Mouse (Mus musculus) liver, adult 2 months (tissue): Measurements from ENCODE around the gene Tcfl5.

Experiments used
- CTCF ChIP-seq: fragments of 200-500 bp; IDR thresholded peaks from 2 replicates; pipeline ENCODE4 v1.5.1; 2011; ENCODE audit warnings: low read depth, low read length, control low read depth
- POLR2A ChIP-seq: fragments of 200-500 bp; IDR thresholded peaks from 2 replicates; pipeline ENCODE4 v1.6.1; 2011; ENCODE audit warnings: low read length, control low read depth; ENCODE audit not compliant: insufficient read depth; ENCODE audit errors: extremely low read depth

DNA sequence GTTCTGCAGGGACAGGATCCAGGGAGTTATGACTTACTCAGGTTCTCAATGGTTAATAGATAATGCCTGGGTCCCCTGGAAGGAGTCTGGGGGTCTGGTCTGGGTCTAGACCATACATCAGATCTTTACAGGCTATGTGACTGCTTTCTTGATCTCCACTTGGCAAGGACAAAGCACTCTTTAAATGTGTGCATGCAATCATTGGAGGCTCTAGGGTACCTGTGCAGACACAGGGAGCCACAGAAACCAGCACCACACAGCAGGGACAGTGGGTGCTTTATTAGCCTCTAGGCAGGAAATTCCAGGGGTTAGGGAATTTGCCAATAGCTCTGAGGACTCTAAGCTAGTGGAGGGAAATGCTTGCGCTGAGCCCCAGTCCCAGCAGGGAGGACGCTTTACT is 30.6 kb downstream of the Tcfl5 start:
- TF ChIP-seq POLR2A (no peak), CTCF (no peak)
